Mouse (Mus musculus) midbrain, embryonic 15.5 days (tissue): Measurements from ENCODE around the gene Wdr66. TPM values are rescaled to one million over a fixed set of nuclear protein-coding genes. Genes with fewer than 3 reads are reported as not detected.

Source experiments
- ATAC-seq: fragments of 200-750 bp; cut with Nextera tagmentation; replicated peaks from 2 replicates; pipeline ENCODE4 v1.8.0; 2017; ENCODE audit warnings: moderate TSS enrichment
- H3K27ac ChIP-seq: fragments of 300-500 bp; sonication (generic); 2 replicates; pipeline ENCODE4 v1.5.1; 2015; ENCODE audit warnings: mild to moderate bottlenecking, inconsistent platforms
- H3K27me3 ChIP-seq: fragments of 300-500 bp; sonication (generic); replicated peaks from 2 replicates; pipeline ENCODE4 v1.6.1; 2015; ENCODE audit warnings: inconsistent platforms
- H3K36me3 ChIP-seq: fragments of 300-500 bp; sonication (generic); replicated peaks from 2 replicates; pipeline ENCODE4 v1.6.1; 2015; ENCODE audit warnings: inconsistent platforms
- H3K4me1 ChIP-seq: fragments of 300-500 bp; sonication (generic); 2 replicates; pipeline ENCODE4 v1.6.1; 2015; ENCODE audit warnings: inconsistent platforms
- H3K4me2 ChIP-seq: fragments of 300-500 bp; sonication (generic); 2 replicates; pipeline ENCODE4 v1.6.1; 2015; ENCODE audit warnings: inconsistent platforms, mild to moderate bottlenecking, moderate library complexity
- H3K4me3 ChIP-seq: fragments of 300-500 bp; sonication (generic); 2 replicates; pipeline ENCODE4 v1.5.1; 2015; ENCODE audit warnings: mild to moderate bottlenecking, inconsistent platforms
- H3K9ac ChIP-seq: fragments of 300-500 bp; sonication (generic); 2 replicates; pipeline ENCODE4 v1.6.1; 2015; ENCODE audit warnings: mild to moderate bottlenecking, inconsistent platforms
- H3K9me3 ChIP-seq: fragments of 300-500 bp; sonication (generic); 2 replicates; pipeline ENCODE4 v1.6.1; 2016; ENCODE audit warnings: inconsistent platforms
- whole genome bisulfite sequencing: fragments of 180-500 bp; shearing (Covaris S2); methylation state at CpG from one replicate; pipeline ENCODE4 v1.1.7; 2015; ENCODE audit warnings: mixed read lengths; 5-methylcytosine and 5-hydroxymethylcytosine counted together
- polyA plus RNA-seq: library from polyadenylated mRNA; unstranded; fragments of >200 nt; fragmentation: Nextera tagmentation; extraction: Ambion mirVana; gene quantifications from 2 replicates; pipeline ENCODE4 v1.2.1, GENCODE M21; 2015

The Wdr66 gene
- polyA plus RNA-seq, 1 experiment from 2014 or later, result 1.5 TPM

DNA sequence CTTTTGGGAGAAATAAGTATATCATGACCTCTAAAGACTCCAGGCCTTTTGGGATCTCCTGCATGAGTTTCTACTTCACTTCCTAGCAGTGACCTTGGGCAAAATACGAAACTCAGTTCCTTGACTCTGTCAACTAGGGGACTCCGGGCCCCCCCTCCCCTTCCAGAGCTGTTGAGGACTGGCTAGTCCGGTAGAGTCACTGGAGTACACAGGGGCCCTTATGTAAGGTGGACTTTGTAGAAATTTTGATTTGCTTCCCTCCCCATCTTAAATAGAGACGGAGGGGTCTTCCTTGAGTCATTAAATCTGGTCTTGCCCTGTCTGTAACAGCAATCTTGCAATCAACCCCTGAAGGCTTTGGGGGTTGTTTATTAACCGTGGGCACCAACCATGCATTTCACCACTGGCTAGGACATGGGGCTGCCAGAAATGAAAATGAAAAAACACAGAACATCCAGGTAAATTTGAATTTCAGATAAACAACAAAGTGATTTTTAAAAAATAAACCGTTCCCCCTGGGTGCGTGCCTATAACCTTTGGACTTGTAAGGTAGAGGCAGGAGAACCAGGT lies 94.9 kb downstream of the Wdr66 start:
- ATAC-seq, result no peak
- Histone ChIP-seq H3K9ac (peak overlapping the region; percentile 97), H3K27ac (peak overlapping the region; percentile 99), H3K36me3 (no peaks in the 10 kb centered on the region), H3K4me2 (peak overlapping the region; percentile 74), H3K9me3 (no peaks in the 10 kb centered on the region), H3K27me3 (no peaks in the 10 kb centered on the region), H3K4me3 (peak overlapping the region; percentile 99), H3K4me1 (peaks cover 37% of the 10 kb centered on the region)
- WGBS, result 59% methylated on average over 7 of the region's 7 CpGs

DNA sequence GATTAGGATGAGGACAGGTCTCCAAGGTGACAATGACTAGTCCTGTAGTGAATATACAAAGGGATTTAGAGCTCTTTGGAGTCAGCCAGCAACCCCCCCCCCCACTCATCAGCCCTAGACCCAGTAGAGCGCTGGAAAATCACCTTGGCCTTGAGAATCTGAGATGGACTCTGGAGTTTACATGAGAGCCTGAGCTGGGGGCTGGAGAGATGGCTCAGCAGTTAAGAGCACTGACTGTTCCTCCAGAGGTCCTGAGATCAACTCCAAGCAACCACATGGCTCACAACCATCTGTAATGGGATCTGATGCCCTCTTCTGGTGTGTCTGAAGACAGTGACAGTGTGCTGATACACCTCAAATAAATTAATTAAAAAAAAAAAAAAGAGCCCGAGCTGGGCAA lies 96.1 kb downstream of the Wdr66 start:
- 72% methylated on average over 2 of the region's 2 CpGs for WGBS
- Histone ChIP-seq H3K4me2 (0 out of 2 replicates have a peak overlapping the region, but pooled peaks have one; percentile 10), H3K4me3 (no peak overlapping the region), H3K27me3 (no peaks in the 10 kb centered on the region), H3K9ac (no peak overlapping the region), H3K9me3 (no peaks in the 10 kb centered on the region), H3K36me3 (no peaks in the 10 kb centered on the region), H3K27ac (no peak overlapping the region), H3K4me1 (peaks cover 42% of the 10 kb centered on the region)
- no peak for ATAC-seq

DNA sequence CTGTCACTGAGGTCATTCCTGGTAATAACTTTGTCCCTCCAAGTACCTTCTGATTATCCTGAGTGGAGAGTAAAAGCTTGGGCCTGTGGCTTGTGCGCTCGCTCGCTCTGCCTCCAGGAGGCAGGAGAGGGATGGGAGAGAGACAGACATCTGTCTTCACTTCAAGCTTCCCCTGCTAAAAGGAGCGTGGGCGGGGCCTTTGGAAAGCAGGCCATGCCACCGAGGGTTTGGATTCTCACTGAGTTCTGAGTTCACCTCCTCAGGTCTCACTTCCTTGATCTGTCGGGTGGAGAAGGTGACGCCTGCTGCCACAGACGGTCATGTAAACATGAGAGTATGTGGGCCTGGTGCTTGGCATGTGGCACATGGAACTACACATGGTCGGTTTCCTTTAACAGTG lies 98.5 kb downstream of the Wdr66 start:
- ATAC-seq, result no peak
- Histone ChIP-seq H3K4me2 (no peak overlapping the region), H3K4me3 (no peak overlapping the region), H3K27ac (no peak overlapping the region), H3K9me3 (no peaks in the 10 kb centered on the region), H3K27me3 (no peaks in the 10 kb centered on the region), H3K4me1 (peaks cover 39% of the 10 kb centered on the region), H3K36me3 (0 out of 2 replicates have a peak, but pooled peaks cover 3% of the 10 kb centered on the region), H3K9ac (no peak overlapping the region)
- whole genome bisulfite sequencing, result 72% methylated on average over 10 of the region's 10 CpGs

DNA sequence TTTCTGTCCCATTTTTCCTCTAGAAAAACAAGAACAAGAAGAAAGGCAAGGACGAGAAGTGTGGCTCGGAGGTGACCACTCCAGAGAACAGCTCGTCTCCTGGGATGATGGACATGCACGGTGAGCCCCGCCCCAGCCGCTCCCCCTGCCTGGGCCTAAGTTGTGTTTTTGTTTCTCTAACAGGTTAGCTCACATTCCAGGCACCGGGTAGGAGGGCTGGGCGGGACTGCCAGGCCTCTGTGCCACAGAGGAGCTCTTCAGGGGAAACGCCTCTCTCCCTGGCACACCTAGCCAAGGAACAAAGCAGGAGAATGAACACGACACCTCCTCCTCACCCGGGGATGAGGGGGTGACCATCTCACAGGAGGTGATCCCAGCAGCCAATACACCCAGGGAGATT lies 104.0 kb downstream of the Wdr66 start:
- WGBS, result 89% methylated on average over 11 of the region's 11 CpGs
- H3K9me3 ChIP-seq, result no peaks in the 10 kb centered on the region
- peaks cover 30% of the 10 kb centered on the region for H3K36me3 ChIP-seq
- H3K4me3 ChIP-seq, result no peak overlapping the region
- H3K27ac ChIP-seq, result no peak overlapping the region
- H3K4me2 ChIP-seq, result no peak overlapping the region
- H3K9ac ChIP-seq, result no peak overlapping the region
- H3K4me1 ChIP-seq, result peaks cover 9% of the 10 kb centered on the region
- no peak for ATAC-seq
- no peaks in the 10 kb centered on the region for H3K27me3 ChIP-seq

DNA sequence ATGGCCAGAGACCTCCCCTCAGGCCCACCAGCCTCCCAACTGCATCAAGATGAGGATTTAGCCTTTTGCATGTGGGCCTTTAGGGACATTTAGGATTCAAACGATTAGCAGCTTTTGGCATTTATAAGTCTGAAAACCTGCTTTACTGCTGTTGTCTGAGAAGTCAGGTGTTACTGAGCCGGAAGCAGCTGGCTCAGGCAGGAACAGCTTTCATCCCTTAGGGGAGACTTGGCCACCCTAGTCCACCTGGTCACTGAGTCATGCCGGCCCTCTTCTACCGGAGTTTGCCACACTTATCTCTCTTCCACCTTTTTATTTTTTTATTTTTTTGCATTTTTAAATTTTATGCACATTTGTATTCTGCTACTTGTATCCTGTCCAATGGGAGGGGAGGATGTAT lies 105.4 kb downstream of the Wdr66 start:
- WGBS, result 85% methylated on average over 4 of the region's 4 CpGs
- H3K4me2 ChIP-seq, result no peak overlapping the region
- no peaks in the 10 kb centered on the region for H3K27me3 ChIP-seq
- no peak overlapping the region for H3K27ac ChIP-seq
- H3K9ac ChIP-seq, result no peak overlapping the region
- H3K36me3 ChIP-seq, result peaks cover 42% of the 10 kb centered on the region
- peaks cover 9% of the 10 kb centered on the region for H3K4me1 ChIP-seq
- no peak overlapping the region for H3K4me3 ChIP-seq
- H3K9me3 ChIP-seq, result no peaks in the 10 kb centered on the region
- no peak for ATAC-seq

DNA sequence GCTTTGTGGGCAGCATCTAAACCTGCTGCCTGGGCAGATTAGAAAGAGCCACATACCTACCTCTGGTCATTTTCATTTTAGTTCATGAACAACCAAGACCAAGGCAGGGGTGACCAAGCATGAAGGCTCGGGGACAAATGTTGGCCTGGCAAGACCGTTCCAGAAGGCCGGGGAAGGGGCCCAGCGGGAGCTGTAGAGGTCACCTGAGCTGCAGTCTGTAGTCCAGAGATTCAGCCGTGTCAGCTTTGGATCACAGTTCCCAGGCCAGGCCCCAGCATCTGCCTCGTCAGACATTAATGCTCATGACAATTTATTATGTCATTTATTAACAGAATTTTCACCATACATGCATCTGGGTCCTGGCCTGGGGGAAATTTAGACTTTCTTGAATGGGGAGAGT lies 107.5 kb downstream of the Wdr66 start:
- H3K27me3 ChIP-seq, result no peaks in the 10 kb centered on the region
- no peaks in the 10 kb centered on the region for H3K9me3 ChIP-seq
- no peak for ATAC-seq
- H3K4me3 ChIP-seq, result no peak overlapping the region
- no peak overlapping the region for H3K27ac ChIP-seq
- peaks cover 51% of the 10 kb centered on the region for H3K36me3 ChIP-seq
- no peak overlapping the region for H3K9ac ChIP-seq
- H3K4me2 ChIP-seq, result no peak overlapping the region
- no peaks in the 10 kb centered on the region for H3K4me1 ChIP-seq
- 90% methylated on average over 6 of the region's 6 CpGs for WGBS

DNA sequence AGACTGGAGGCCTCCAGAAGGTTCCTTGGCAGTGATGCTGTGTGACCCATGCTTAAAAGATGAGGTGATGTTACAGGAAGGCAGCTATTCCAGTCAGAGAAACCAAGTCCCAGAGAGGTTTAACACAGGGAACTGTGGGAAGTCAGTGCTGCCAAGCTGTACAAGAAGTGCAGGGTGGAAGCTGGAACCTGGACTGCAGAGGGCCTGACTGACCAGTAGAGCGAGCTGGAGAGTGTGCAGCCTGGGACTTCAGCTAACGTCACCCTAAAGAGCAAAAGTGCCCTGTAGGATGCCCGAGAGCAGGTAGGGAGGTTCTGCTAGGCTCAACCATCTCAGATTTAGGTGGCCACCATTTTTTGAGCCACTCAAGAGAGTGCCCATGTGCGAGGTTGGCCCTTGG lies 111.0 kb downstream of the Wdr66 start:
- Histone ChIP-seq H3K4me1 (no peaks in the 10 kb centered on the region), H3K36me3 (peaks cover 30% of the 10 kb centered on the region), H3K27me3 (no peaks in the 10 kb centered on the region), H3K4me3 (no peak overlapping the region), H3K4me2 (no peak overlapping the region), H3K9me3 (no peaks in the 10 kb centered on the region), H3K27ac (no peak overlapping the region), H3K9ac (no peak overlapping the region)
- WGBS, result 94% methylated on average over 4 of the region's 4 CpGs
- no peak for ATAC-seq

DNA sequence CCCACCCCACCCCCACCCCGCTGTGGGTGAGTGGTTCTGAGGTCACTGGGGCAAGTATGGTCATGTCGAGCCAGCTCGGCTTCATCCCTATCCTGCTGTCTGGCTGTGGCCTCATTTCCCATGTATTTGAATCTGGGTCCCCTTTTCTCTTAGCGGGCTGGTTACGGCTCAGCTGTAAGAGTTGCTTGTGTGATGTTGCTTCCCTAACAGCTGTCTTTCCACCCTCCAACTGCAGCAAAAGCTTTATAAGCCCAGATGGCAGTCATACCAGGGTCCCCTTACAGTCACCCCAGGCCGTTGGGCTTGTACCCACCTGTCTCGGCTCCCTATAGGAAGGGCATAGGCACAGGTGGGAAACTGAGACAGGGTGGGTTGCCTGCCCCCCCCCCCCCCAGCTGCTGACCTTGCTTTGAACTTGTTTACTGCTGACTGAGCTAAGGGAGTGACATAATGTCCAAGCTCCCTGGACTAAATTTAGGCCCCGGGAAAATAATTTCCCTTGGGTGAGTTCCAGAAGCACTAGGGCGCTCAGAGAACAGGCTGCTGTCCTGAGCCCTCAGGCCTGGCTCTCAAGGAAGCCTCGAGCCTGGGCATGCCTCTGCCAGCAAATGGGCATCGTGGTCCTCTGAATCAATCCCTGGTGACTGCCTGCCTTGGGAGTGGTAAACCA lies 112.5 kb downstream of the Wdr66 start:
- Histone ChIP-seq H3K36me3 (peaks cover 28% of the 10 kb centered on the region), H3K9ac (no peak overlapping the region), H3K4me3 (no peak overlapping the region), H3K27ac (no peak overlapping the region), H3K4me2 (no peak overlapping the region), H3K4me1 (no peaks in the 10 kb centered on the region), H3K9me3 (no peaks in the 10 kb centered on the region), H3K27me3 (no peaks in the 10 kb centered on the region)
- 82% methylated on average over 11 of the region's 11 CpGs for WGBS
- no peak for ATAC-seq

DNA sequence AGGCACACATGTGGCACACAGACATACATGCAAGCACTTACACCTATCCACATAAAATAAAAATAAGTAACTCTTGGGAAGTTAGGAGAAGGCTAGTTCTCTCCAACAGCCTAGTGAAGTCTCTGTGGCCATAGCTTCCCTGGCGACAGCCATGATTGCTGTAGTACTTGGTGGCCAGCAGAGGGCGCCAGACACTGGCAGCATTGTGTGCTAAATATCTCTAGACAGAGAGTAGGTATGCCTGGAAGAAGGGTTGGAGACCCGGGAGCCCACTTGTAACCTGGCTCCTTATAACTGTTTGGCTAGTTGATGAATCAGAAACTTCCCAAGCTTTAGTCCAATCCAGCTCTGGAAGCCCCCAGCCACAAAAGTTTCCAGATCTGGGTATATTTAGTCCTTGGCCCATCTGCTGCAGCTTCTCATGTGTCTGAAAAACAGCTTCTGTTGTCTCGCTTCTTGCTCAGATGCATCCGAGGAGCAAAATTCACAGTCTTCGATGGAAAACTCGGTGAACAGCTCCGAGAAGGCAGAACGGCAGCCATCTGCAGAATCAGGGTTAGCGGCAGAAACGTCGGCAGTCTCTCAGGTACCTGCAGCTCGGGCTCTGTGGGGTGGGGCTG lies 117.1 kb downstream of the Wdr66 start:
- Histone ChIP-seq H3K9me3 (no peaks in the 10 kb centered on the region), H3K27me3 (no peaks in the 10 kb centered on the region), H3K36me3 (peaks cover 43% of the 10 kb centered on the region), H3K4me1 (no peaks in the 10 kb centered on the region), H3K4me3 (no peak overlapping the region), H3K4me2 (no peak overlapping the region), H3K27ac (no peak overlapping the region), H3K9ac (no peak overlapping the region)
- ATAC-seq, result no peak
- WGBS, result 78% methylated on average over 13 of the region's 13 CpGs

DNA sequence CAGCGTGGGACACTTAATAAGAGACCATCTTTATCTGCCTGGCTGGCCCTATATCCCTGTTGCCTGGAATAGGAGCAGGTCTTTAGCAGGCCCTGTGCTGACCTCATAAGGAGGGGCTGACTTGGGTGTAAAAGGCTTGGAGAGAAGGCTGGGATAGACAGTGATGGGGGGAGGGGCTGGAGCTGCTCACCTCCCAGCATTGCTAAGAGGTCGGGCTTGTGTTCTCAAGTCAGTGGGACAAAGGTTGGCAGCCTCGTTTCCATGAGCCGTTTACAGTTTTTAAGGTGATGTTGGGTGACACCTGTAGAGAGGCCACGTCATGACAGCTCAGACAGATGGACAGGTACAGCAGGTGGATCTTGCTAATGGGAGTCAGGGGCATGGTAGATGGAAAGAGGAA lies 118.1 kb downstream of the Wdr66 start:
- H3K36me3 ChIP-seq, result peaks cover 43% of the 10 kb centered on the region
- 92% methylated on average over 5 of the region's 5 CpGs for WGBS

DNA sequence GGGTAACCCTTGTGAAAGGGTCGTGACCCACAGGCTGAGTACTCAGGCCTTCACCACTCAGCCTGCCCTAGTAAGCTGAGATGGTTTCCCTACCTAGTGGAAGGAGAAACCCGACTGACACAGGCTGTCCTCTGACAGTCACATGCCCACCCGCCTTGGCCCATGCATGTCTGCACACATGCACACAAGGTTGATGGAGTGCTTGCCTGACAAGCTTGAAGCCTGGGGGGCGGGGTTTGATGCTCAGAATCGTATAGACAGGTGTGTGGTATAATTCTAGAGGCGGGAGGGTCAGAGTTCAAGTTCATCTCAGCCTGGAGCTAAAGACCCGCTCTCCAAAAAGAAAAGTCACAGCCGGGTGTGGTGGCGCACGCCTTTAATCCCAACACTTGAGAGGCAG lies 123.4 kb downstream of the Wdr66 start:
- Histone ChIP-seq H3K4me3 (no peak overlapping the region), H3K27ac (no peak overlapping the region), H3K9ac (no peak overlapping the region), H3K27me3 (no peaks in the 10 kb centered on the region), H3K36me3 (peaks cover 31% of the 10 kb centered on the region), H3K9me3 (no peaks in the 10 kb centered on the region), H3K4me1 (no peaks in the 10 kb centered on the region), H3K4me2 (no peak overlapping the region)
- WGBS, result 94% methylated on average over 10 of the region's 10 CpGs
- no peak for ATAC-seq

More for the DNA sequence above, 118.1 kb downstream of the Wdr66 start:
- Histone ChIP-seq H3K4me3 (no peak overlapping the region), H3K27me3 (no peaks in the 10 kb centered on the region), H3K9ac (no peak overlapping the region), H3K4me1 (no peaks in the 10 kb centered on the region), H3K27ac (no peak overlapping the region), H3K9me3 (no peaks in the 10 kb centered on the region), H3K4me2 (no peak overlapping the region)
- ATAC-seq, result no peak

DNA sequence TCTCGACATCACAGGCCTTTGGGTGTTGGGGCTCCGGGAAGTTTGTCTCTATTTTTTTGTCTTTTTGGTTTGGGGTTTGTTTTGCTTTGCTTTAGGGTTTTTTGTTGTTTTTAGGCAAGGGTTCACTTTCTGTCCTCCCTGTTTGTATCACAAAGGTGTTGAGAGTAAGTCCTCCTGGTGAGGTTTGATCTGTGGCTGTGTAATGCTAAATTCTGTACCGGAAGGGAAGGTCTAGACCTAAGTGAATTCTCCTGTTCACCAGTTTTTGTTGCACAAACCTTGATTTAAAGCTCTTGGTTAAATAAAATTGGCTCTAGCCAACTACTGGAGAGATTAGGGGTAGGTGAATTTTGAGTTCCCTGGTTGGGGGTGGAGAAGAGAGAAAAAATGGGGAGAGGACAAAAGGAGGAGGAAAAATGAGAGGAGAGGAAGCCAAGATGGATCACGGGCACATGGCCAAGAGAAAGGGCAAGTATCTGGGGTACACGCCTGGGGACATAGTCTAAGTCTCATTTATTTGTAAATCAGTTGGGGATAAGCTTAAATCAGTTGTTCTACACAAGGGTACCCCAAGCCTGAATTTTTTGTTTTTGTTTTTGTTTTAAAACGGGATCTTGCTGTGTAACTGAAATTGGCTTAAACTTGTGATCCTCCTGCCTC lies 124.0 kb downstream of the Wdr66 start:
- Histone ChIP-seq H3K27me3 (no peaks in the 10 kb centered on the region), H3K9me3 (no peaks in the 10 kb centered on the region), H3K4me1 (no peaks in the 10 kb centered on the region), H3K4me3 (no peak overlapping the region), H3K27ac (no peak overlapping the region), H3K4me2 (no peak overlapping the region), H3K9ac (no peak overlapping the region), H3K36me3 (peaks cover 24% of the 10 kb centered on the region)
- ATAC-seq, result no peak
- WGBS, result 89% methylated on average over 6 of the region's 6 CpGs
